Mouse (Mus musculus): ENCODE results near the gene Gipc3. TPM values are rescaled to one million over a fixed set of nuclear protein-coding genes. Genes with fewer than 3 reads are reported as not detected.

Gipc3 gene
- polyA plus RNA-seq, 1 experiment from 2014 or later, result not detected

- peak within 1 kb of the TSS; percentile 79 for H3K9ac ChIP-seq (replicated peaks)
- peak within 1 kb of the TSS; percentile 97 for H3K4me2 ChIP-seq
- WGBS, result 8% methylated on average over 54 of the region's 54 CpGs
- H3K4me3 ChIP-seq (replicated peaks), result peak within 1 kb of the TSS; percentile 96
- H3K27me3 ChIP-seq (replicated peaks), result no peaks in the 10 kb centered on the region
- peak within 1 kb of the TSS; percentile 86 for H3K27ac ChIP-seq (replicated peaks)
- peaks cover 29% of the 10 kb centered on the region for H3K36me3 ChIP-seq
- ATAC-seq (ENCODE audit: low FRiP score), result peak; percentile 92
- no peaks in the 10 kb centered on the region for H3K9me3 ChIP-seq (replicated peaks)
- peaks cover 22% of the 10 kb centered on the region for H3K4me1 ChIP-seq
These were observed 40.9 kb upstream of the Gipc3 start, which contains the start of the genes Dohh and Gm48551 for GRCm38 (mm10) chr10:81383802-81384604. Gene Dohh (plus strand): TSS chr10:81384428. Gene Gm48551 (plus strand): TSS chr10:81384466.

- Histone ChIP-seq H3K36me3 (peaks cover 12% of the 10 kb centered on the region), H3K4me1 (peaks cover 31% of the 10 kb centered on the region), H3K9ac (replicated peaks) (no peak overlapping the region), H3K27me3 (replicated peaks) (no peaks in the 10 kb centered on the region), H3K4me2 (no peak overlapping the region), H3K4me3 (replicated peaks) (no peak overlapping the region), H3K27ac (replicated peaks) (no peak overlapping the region), H3K9me3 (replicated peaks) (no peaks in the 10 kb centered on the region)
- no peak for ATAC-seq (ENCODE audit: low FRiP score)
- 89% methylated on average over 5 of the region's 5 CpGs for WGBS
These were observed 39.0 kb upstream of the Gipc3 start for GRCm38 (mm10) chr10:81382039-81382438.

- WGBS, result 91% methylated on average over 6 of the region's 6 CpGs
- no peak for ATAC-seq (ENCODE audit: low FRiP score)
- Histone ChIP-seq H3K4me3 (replicated peaks) (no peak overlapping the region), H3K36me3 (0 out of 2 replicates have a peak, but pooled peaks cover 4% of the 10 kb centered on the region), H3K27me3 (replicated peaks) (no peaks in the 10 kb centered on the region), H3K9me3 (replicated peaks) (no peaks in the 10 kb centered on the region), H3K9ac (replicated peaks) (no peak overlapping the region), H3K4me1 (peaks cover 36% of the 10 kb centered on the region), H3K4me2 (no peak overlapping the region), H3K27ac (replicated peaks) (no peak overlapping the region)
These were observed 36.8 kb upstream of the Gipc3 start for GRCm38 (mm10) chr10:81379809-81380378.

DNA sequence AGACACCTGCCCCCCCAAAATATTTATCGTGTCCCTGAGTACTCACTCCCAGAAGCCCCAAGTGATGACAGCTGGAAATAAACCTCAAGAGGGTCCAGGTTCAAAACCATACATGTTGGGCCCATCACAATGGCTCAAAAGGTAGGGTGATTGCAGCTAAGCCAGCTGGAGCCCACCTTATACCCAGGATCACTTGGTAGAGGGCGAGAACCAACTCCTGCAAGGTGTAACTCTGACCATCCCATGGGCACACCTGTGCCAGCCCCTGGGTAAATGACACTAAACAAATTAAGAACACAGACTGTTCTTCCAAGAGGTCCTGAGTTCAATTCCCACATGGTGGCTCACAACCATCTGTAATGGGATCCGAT, 36.1 kb upstream of the Gipc3 start:
- Histone ChIP-seq H3K27ac (replicated peaks) (peak overlapping the region; percentile 86), H3K36me3 (peaks cover 7% of the 10 kb centered on the region; the same call in 1 of the 2 replicates), H3K9me3 (replicated peaks) (no peaks in the 10 kb centered on the region), H3K27me3 (replicated peaks) (no peaks in the 10 kb centered on the region), H3K9ac (replicated peaks) (peak overlapping the region; percentile 36), H3K4me1 (peaks cover 35% of the 10 kb centered on the region), H3K4me3 (replicated peaks) (peak overlapping the region; percentile 82), H3K4me2 (peak overlapping the region; percentile 86)
- 59% methylated on average over 3 of the region's 3 CpGs for WGBS
- ATAC-seq (ENCODE audit: low FRiP score), result no peak

GRCm38 (mm10) chr10:81378553-81379182, 35.6 kb upstream of the Gipc3 start:
- H3K9me3 ChIP-seq (replicated peaks), result no peaks in the 10 kb centered on the region
- H3K27me3 ChIP-seq (replicated peaks), result no peaks in the 10 kb centered on the region
- H3K36me3 ChIP-seq, result peaks cover 7% of the 10 kb centered on the region
- H3K4me2 ChIP-seq, result peak overlapping the region; percentile 86
- under 1% methylated on average over 46 of the region's 46 CpGs for WGBS
- H3K4me3 ChIP-seq (replicated peaks), result peak overlapping the region; percentile 82
- H3K27ac ChIP-seq (replicated peaks), result peak overlapping the region; percentile 86
- ATAC-seq (ENCODE audit: low FRiP score), result peak; percentile 96
- peaks cover 36% of the 10 kb centered on the region for H3K4me1 ChIP-seq
- peak overlapping the region; percentile 86 for H3K9ac ChIP-seq (replicated peaks)

- Histone ChIP-seq H3K4me3 (replicated peaks) (peak within 1 kb of the TSS; percentile 82), H3K4me2 (peak within 1 kb of the TSS; percentile 86), H3K27me3 (replicated peaks) (no peaks in the 10 kb centered on the region), H3K27ac (replicated peaks) (peak within 1 kb of the TSS; percentile 86), H3K9ac (replicated peaks) (peak within 1 kb of the TSS; percentile 86), H3K4me1 (peaks cover 36% of the 10 kb centered on the region), H3K9me3 (replicated peaks) (no peaks in the 10 kb centered on the region), H3K36me3 (peaks cover 12% of the 10 kb centered on the region)
- WGBS, result 2% methylated on average over 46 of the region's 59 CpGs
- ATAC-seq (ENCODE audit: low FRiP score), result peak; percentile 23
These were observed 34.9 kb upstream of the Gipc3 start, which contains the start of gene Fzr1 for GRCm38 (mm10) chr10:81377793-81378552. Gene Fzr1 (minus strand): TSS chr10:81378516.

DNA sequence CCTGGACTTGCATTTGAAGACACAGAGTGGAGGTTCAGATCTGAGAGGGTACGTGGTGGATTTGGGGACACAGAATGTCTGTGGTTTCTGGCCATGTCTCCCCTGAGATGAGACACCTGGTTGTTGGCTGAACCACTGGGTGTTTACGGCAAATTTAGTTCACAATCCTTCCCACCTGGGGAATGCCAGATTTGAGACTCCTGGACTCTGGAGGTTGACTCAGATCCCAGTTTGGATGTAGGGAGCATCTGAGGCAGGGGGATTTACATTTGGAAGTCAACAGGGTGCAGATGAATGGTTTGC, 34.2 kb upstream of the Gipc3 start:
- Histone ChIP-seq H3K36me3 (peaks cover 18% of the 10 kb centered on the region), H3K4me3 (replicated peaks) (peak overlapping the region; percentile 82), H3K4me2 (peak overlapping the region; percentile 86), H3K9me3 (replicated peaks) (no peaks in the 10 kb centered on the region), H3K9ac (replicated peaks) (peak overlapping the region; percentile 86), H3K27me3 (replicated peaks) (no peaks in the 10 kb centered on the region), H3K4me1 (peaks cover 36% of the 10 kb centered on the region), H3K27ac (replicated peaks) (peak overlapping the region; percentile 86; the same call in 1 of the 2 replicates)
- ATAC-seq (ENCODE audit: low FRiP score), result no peak
- 59% methylated on average over 2 of the region's 2 CpGs for WGBS

GRCm38 (mm10) chr10:81376561-81377361, 33.7 kb upstream of the Gipc3 start:
- H3K9me3 ChIP-seq (replicated peaks), result no peaks in the 10 kb centered on the region
- H3K4me1 ChIP-seq, result peaks cover 36% of the 10 kb centered on the region
- ATAC-seq (ENCODE audit: low FRiP score), result no peak
- H3K4me3 ChIP-seq (replicated peaks), result peak overlapping the region; percentile 82
- WGBS, result 48% methylated on average over 6 of the region's 6 CpGs
- peak overlapping the region; percentile 86 for H3K9ac ChIP-seq (replicated peaks)
- peaks cover 20% of the 10 kb centered on the region for H3K36me3 ChIP-seq
- no peak overlapping the region for H3K27ac ChIP-seq (replicated peaks)
- H3K4me2 ChIP-seq, result peak overlapping the region; percentile 86
- no peaks in the 10 kb centered on the region for H3K27me3 ChIP-seq (replicated peaks)

GRCm38 (mm10) chr10:81375322-81375721, 32.3 kb upstream of the Gipc3 start:
- no peaks in the 10 kb centered on the region for H3K27me3 ChIP-seq (replicated peaks)
- H3K27ac ChIP-seq (replicated peaks), result no peak overlapping the region
- H3K4me3 ChIP-seq (replicated peaks), result no peak overlapping the region
- H3K4me2 ChIP-seq, result no peak overlapping the region
- no peak overlapping the region for H3K9ac ChIP-seq (replicated peaks)
- H3K36me3 ChIP-seq, result peaks cover 28% of the 10 kb centered on the region
- no peak for ATAC-seq (ENCODE audit: low FRiP score)
- H3K9me3 ChIP-seq (replicated peaks), result no peaks in the 10 kb centered on the region
- 94% methylated on average over 10 of the region's 10 CpGs for WGBS
- peaks cover 36% of the 10 kb centered on the region for H3K4me1 ChIP-seq

DNA sequence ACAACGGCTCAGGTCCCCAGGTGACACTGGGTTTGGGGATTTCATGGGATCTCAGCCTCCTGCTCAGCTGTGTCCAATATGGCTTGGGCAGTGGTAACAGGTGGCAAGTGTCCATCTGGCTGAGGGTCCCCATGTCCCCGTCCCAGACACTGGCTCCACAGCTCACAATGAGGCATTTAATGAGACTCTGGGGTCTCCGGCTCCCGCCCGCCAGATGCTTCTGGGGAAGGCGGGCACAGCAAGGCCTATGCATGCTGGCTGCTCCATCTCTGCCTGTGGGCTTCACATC, 24.1 kb upstream of the Gipc3 start:
- WGBS, result 54% methylated on average over 6 of the region's 6 CpGs
- Histone ChIP-seq H3K27me3 (replicated peaks) (peaks cover 31% of the 10 kb centered on the region), H3K4me1 (peaks cover 27% of the 10 kb centered on the region), H3K27ac (replicated peaks) (no peak overlapping the region), H3K4me3 (replicated peaks) (no peak overlapping the region), H3K9ac (replicated peaks) (no peak overlapping the region), H3K4me2 (no peak overlapping the region), H3K36me3 (peaks cover 58% of the 10 kb centered on the region), H3K9me3 (replicated peaks) (no peaks in the 10 kb centered on the region)
- ATAC-seq (ENCODE audit: low FRiP score), result no peak
